Mouse (Mus musculus) megakaryocyte progenitor cell, adult 5-6 weeks (primary cell): ENCODE measurements around the gene Ccdc96. TPM values are rescaled to one million over a fixed set of nuclear protein-coding genes. Genes with fewer than 3 reads are reported as not detected.

Source experiments
- ATAC-seq: replicated peaks from 2 replicates; pipeline ENCODE4 v1.8.0; 2016; ENCODE audit warnings: mild to moderate bottlenecking, moderate TSS enrichment, inconsistent platforms; ENCODE audit not compliant: poor library complexity
- total RNA-seq, 2 experiments: library from RNA; stranded (forward) in 1 of 2; stranded (reverse) in 1 of 2; fragments of 157-497, 149-512 nt in 1 of 2; fragments of 200-1000 nt in 1 of 2; gene quantifications; 2 replicates each; pipeline versions ENCODE4 v1.2.3 to v1.2.4; 2015 to 2017

The Ccdc96 gene
- total RNA-seq, 2 experiments from 2014 or later, result 0.02 to 0.25 TPM

DNA sequence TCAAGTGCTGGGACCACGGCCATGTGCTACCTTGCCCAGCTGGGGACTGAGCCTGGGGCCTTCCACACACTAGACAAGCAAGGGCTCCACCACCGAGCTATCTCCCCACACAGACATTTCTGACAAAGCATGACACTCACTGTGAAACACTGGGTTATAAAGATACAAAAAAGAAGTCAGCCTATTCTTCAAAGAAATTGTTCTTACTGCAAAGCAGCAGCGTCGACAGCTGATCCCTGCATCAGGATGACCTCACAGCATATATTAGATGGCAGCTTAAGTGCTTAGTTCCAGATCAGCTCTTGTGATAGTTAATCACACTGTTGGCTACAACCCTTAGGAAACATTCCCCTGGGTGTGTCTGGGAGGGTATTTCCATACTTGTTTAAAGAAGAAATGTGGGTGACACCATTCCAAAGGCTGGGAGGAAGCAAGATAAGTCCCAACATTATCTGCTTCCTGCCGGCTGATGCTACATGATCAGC, 38.9 kb downstream of the Ccdc96 start:
- peak; percentile 78 for ATAC-seq

DNA sequence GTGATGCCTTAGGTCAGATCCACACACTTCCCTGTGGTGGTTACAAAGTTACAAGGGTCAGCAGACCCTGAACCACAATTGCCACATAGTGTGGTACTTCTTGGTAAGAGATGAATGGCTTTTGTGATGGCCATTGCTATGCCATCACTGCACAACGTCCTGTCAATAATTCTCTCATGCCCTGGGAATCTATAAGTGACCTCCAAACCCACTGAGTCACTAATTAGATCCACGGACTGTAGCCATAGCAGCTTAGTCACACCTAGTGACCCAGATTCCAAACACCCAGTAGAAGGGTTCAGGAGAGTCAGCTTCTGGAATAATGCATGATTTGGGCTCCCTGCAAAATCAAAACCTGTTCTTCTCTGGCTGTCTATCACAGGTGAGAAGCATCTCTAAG, 40.8 kb downstream of the Ccdc96 start:
- ATAC-seq, result no peak

GRCm38 (mm10) chr5:36526274-36526673, 41.9 kb downstream of the Ccdc96 start:
- ATAC-seq, result peak; percentile 41; the same call in 1 of the 2 replicates

DNA sequence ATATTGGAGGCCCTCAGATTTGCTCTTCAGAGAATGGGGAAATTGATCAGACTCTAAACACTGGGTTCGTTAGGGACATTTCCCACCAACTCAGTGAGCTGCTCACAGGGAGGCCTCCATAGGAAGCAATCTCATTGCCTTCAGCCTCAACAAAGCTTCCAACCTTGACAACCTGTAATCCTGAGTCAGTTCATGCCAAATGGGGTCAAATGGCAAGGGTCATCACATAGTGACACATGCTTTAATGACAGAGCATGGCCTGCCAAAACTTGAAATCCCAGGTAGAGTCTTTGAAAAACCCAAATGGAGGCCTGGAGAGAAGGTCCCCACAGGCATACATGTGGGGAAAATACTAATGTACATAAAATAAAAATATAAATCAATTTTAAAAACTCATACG, 42.5 kb downstream of the Ccdc96 start:
- ATAC-seq, result no peak

DNA sequence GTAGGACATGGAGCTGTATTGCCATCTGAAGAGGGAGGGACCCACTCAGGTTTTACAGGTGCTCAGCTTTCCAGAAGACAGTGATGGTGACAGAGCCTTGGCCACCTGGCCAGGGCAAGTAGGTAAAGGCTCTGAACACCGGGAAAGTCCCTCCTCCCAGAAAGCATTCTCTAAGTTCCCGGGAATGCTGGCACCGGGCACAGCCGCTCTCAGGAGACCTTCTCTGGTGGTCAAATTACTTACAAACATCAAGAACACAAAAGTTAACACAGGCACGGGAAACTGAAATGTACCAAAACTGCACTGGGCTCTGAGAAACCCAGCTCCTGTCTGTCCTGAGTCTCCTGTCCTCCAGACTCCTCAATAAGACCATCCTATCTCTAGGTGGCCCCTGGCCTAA, 45.3 kb downstream of the Ccdc96 start:
- no peak for ATAC-seq

DNA sequence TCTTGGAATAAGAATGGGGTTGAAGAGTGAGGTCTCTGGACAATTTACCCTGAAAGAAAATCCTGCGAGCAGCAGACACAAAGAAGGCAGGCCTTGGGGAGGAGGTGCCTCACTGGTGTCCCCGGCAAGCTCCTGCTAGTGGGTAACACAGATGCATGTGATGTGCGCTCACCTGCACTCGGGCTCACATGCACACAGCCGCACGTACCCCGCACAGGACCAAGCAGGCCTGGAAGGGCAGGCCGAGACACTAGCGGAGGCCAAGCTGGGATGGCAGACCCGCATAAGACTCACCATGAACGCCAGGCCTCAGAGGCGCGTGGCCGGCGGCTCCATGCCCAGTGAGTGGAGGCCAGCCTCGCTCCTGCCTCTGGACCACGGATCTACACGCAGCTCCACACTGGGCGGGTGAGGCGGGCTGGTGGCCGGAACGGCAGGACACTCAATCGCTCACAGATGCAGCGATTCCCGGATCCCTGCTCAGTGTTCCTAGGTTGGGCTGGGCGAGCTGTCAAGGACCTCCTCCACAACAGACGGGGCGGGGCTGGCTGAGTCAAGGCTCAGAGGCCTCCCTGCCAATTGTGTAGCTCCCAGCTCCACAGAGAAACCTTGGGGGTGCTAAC, 45.9 kb downstream of the Ccdc96 start:
- ATAC-seq, result peak; percentile 94

GRCm38 (mm10) chr5:36534455-36535030, 50.2 kb downstream of the Ccdc96 start:
- ATAC-seq, result no peak

- ATAC-seq, result no peak
These were observed 51.2 kb downstream of the Ccdc96 start for GRCm38 (mm10) chr5:36535438-36536176.

GRCm38 (mm10) chr5:36536424-36536823, 52.0 kb downstream of the Ccdc96 start:
- no peak for ATAC-seq

Other genes starting within 250 kb of the Ccdc96 start
- gene Sorcs2, start 86.4 kb upstream of the Ccdc96 start, total RNA-seq (2015), result not detected in 2 replicates
- gene Sorcs2, start 86.4 kb upstream of the Ccdc96 start, total RNA-seq (2017), result not detected in 2 replicates
- 41.3 and 43.7 TPM in 2 replicates for gene Grpel1, start 19.6 kb upstream of the Ccdc96 start, total RNA-seq (2015)
- 34.4 and 35.2 TPM in 2 replicates for gene Grpel1, start 19.6 kb upstream of the Ccdc96 start, total RNA-seq (2017)
- 10.8 and 12.2 TPM in 2 replicates for gene Tada2b, start 303 bp upstream of the Ccdc96 start, total RNA-seq (2015)
- gene Tada2b, start 303 bp upstream of the Ccdc96 start, total RNA-seq (2017), result 20.6 and 21.5 TPM in 2 replicates
- gene Tbc1d14, start 108.7 kb downstream of the Ccdc96 start, total RNA-seq (2015), result 13.7 and 19.5 TPM in 2 replicates
- 5.8 and 6.7 TPM in 2 replicates for gene Tbc1d14, start 108.7 kb downstream of the Ccdc96 start, total RNA-seq (2017)
- 13.3 and 16.0 TPM in 2 replicates for gene D5Ertd579e, start 211.4 kb downstream of the Ccdc96 start, total RNA-seq (2015)
- 20.2 and 41.1 TPM in 2 replicates for gene D5Ertd579e, start 211.4 kb downstream of the Ccdc96 start, total RNA-seq (2017)